Mouse (Mus musculus) retina, embryonic 14.5 days (tissue): ENCODE measurements around the gene Slc5a1.
A peak's percentile ranks its signal among the peaks of the same experiment; 100 is the strongest.

Experiments used
- DNase-seq: peaks from one replicate; pipeline ENCODE4 v3.0.0-alpha.2; 2015; ENCODE audit warnings: low spot score

The Slc5a1 gene

GRCm38 (mm10) chr5:33193567-33193966 lies 89.5 kb downstream of the Slc5a1 start:
- DNase-seq, result no peak

DNA sequence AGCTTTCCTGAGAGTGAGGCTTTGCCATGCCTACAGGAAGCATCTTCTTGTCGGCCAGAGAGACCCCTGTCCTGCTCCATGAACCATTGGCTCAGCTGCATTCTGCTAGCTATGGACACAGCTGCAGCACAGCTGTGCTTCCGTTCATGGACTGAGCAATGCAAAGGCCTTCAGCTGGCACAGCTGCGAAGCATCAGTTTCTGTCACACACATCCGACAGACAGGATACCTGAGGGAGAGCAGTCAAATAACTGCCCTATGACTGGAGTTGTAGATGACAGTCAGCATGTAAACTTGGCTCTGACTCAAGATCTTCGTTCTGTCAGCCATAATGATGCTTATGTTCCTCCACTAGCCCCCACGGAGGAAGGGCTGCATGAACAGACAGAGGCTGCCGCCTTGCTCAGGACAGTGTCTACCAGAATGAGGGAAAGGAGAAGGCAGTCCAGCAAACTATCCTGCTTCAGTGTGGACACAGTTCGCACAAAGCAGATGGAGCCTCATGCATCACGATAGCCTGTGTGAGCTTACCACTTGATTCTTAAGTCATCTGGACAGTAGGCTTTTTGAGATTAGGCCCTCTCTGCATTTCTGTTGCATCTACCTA lies 91.3 kb downstream of the Slc5a1 start:
- peak; percentile 1 for DNase-seq

- DNase-seq, result no peak
Measured at GRCm38 (mm10) chr5:33200071-33200470, 96.1 kb downstream of the Slc5a1 start.

DNA sequence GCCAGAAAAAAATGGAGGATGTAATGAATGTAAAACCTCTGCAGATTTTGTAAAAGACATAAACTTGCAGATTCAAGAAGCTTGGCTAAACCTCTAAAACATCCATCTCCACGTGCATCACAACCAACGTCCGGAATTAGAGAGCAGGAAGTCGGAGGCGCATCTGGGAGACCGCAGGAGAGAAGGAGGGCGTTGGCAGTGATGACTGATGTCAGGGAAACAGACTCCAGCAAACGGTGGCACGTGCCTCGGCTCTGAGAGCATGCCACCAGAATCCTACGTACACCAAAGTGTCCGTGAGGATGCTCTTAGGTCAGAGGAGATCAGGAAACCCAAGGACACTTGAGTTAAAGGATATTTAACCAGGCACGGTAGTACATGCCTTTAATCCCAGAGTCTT lies 97.7 kb downstream of the Slc5a1 start:
- no peak for DNase-seq

DNA sequence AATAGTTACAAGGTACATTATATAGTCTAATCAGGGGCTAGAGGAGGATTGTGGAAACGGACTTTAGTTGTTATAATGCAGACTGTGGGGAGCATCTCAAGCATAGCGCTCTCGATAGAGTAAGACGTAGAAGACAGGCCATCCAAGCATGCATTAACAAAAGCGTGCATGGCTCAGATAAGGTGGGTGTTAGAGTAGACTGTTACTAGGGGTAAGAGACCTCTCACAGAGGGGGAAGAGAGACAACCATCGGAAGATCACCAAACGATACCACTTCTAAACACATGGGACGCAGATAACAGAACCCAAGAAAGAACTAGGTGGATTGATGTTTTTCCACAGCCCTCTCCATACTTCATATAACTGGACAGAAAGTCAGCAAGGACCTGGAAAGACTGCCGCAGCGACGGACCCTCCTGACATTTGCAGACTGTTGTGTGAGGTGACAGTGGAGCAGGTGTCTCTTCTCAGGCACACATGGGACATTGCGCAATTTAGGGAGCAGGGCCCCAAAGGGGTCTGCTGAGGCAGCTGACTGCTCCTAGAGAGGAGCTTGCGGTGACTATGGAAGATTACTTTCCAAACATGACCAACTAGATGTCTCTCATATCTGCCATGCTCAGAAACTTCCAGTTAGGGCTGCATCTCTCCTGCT lies 98.6 kb downstream of the Slc5a1 start:
- no peak for DNase-seq

DNA sequence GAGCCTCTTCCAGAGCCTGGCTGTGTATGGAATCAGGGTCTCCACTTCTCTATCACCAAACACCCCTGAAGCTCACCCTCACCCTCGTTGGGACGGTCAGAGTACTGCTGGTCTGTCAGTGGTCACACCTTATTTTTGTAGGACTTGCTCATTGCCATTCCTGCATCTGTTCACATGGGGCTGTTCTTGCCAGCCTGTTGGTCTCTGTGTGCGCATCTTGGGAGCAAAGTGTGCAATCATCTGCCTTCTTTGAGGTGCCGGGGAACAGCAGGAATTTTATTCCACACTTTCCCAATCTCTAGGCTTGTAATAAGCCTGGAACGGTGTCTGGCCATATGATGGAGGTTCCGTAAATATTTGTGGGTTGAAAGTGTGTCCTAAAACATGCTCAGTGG lies 99.1 kb downstream of the Slc5a1 start:
- DNase-seq, result no peak

GRCm38 (mm10) chr5:33203691-33204242 lies 99.7 kb downstream of the Slc5a1 start:
- DNase-seq, result peak; percentile 96

DNA sequence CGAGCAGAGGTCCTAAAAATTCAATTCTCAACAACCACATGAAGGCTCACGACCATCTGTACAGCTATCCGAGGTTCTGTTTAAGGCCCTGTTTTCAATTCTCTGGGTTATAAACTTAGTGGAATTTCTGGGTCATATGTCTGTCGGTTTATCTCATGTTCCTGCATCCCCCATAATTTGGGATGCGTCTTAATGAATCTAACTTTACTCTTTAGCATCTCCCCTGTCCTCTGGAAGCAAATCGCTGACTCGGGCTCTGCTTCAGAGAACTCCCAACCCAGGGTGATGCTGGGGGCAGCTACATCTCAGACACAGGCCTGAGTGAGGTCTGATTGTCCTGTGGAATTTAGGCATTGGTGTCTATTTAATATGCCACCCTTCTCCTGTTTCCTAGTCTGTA lies 100.3 kb downstream of the Slc5a1 start:
- DNase-seq, result no peak

- DNase-seq, result no peak
Measured at GRCm38 (mm10) chr5:33206328-33206727, 102.3 kb downstream of the Slc5a1 start.

- DNase-seq, result no peak
Measured at GRCm38 (mm10) chr5:33207136-33207535, 103.1 kb downstream of the Slc5a1 start.

- DNase-seq, result no peak
Measured at GRCm38 (mm10) chr5:33208533-33209245, 104.7 kb downstream of the Slc5a1 start.

DNA sequence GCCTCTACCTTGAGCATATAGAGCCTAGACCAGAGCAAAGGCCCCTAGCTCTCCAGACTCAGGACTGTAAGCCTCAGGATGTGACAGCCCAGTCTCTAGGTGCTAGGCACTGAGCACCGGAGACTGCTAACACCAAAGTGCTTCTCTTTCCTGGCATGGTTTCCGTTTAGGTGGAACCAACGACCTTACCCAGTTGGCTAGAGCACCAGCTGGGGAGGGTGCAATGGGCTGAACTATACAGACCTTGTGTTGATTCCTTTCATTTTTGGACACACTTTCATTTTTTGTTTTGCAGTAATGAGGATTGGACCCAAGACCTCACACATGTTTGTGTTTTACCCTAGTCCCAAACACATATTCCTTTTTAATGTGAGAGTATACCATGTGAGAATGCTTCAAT lies 106.5 kb downstream of the Slc5a1 start:
- DNase-seq, result no peak

GRCm38 (mm10) chr5:33211254-33211653 lies 107.2 kb downstream of the Slc5a1 start:
- no peak for DNase-seq
